Mouse (Mus musculus) liver, embryonic 15.5 days (tissue): ENCODE data around the gene Bach2. TPM values are rescaled to one million over a fixed set of nuclear protein-coding genes. Genes with fewer than 3 reads are reported as not detected.

Source experiments
- ATAC-seq: fragments of 200-750 bp; cut with Nextera tagmentation; 2 replicates; pipeline ENCODE4 v1.8.0; 2017; ENCODE audit warnings: moderate number of reproducible peaks, mild to moderate bottlenecking, moderate library complexity; ENCODE audit not compliant: insufficient read depth
- H3K27ac ChIP-seq: fragments of 300-500 bp; sonication (generic); replicated peaks from 2 replicates; pipeline ENCODE4 v1.5.1; 2015; ENCODE audit warnings: mild to moderate bottlenecking, inconsistent platforms
- H3K27me3 ChIP-seq: fragments of 300-500 bp; sonication (generic); 2 replicates; pipeline ENCODE4 v1.6.1; 2015; ENCODE audit warnings: mild to moderate bottlenecking, inconsistent platforms
- H3K36me3 ChIP-seq: fragments of 300-500 bp; sonication (generic); replicated peaks from 2 replicates; pipeline ENCODE4 v1.6.1; 2015; ENCODE audit warnings: moderate library complexity, mild to moderate bottlenecking, inconsistent platforms
- H3K4me1 ChIP-seq: fragments of 300-500 bp; sonication (generic); replicated peaks from 2 replicates; pipeline ENCODE4 v1.6.1; 2015; ENCODE audit warnings: inconsistent platforms
- H3K4me2 ChIP-seq: fragments of 300-500 bp; sonication (generic); 2 replicates; pipeline ENCODE4 v1.6.1; 2015; ENCODE audit warnings: moderate library complexity, mild to moderate bottlenecking, inconsistent platforms
- H3K4me3 ChIP-seq: fragments of 300-500 bp; sonication (generic); replicated peaks from 2 replicates; pipeline ENCODE4 v1.5.1; 2015; ENCODE audit warnings: mild to moderate bottlenecking, inconsistent platforms
- H3K9ac ChIP-seq: fragments of 300-500 bp; sonication (generic); 2 replicates; pipeline ENCODE4 v1.6.1; 2015; ENCODE audit warnings: moderate library complexity, mild to moderate bottlenecking, inconsistent platforms
- H3K9me3 ChIP-seq: fragments of 300-500 bp; sonication (generic); replicated peaks from 2 replicates; pipeline ENCODE4 v1.6.1; 2016; ENCODE audit warnings: inconsistent platforms
- WGBS: fragments of 180-500 bp; shearing (Covaris S2); methylation state at CpG from one replicate; pipeline ENCODE4 v1.1.7; 2015; ENCODE audit warnings: mixed read lengths; ENCODE audit not compliant: insufficient replicate concordance; 5-methylcytosine and 5-hydroxymethylcytosine counted together
- polyA plus RNA-seq: library from polyadenylated mRNA; unstranded; fragments of >200 nt; fragmentation: Nextera tagmentation; extraction: Ambion mirVana; gene quantifications from 2 replicates; pipeline ENCODE4 v1.2.1, GENCODE M21; 2015

Gene Bach2
- polyA plus RNA-seq, 1 experiment from 2014 or later: 1.6 TPM

GRCm38 (mm10) chr4:32561555-32562095 lies 323.0 kb downstream of the Bach2 start:
- Histone ChIP-seq H3K9ac (no peak overlapping the region), H3K36me3 (no peaks in the 10 kb centered on the region), H3K4me2 (no peak overlapping the region), H3K4me1 (peaks cover 26% of the 10 kb centered on the region), H3K9me3 (no peaks in the 10 kb centered on the region), H3K27me3 (no peaks in the 10 kb centered on the region), H3K4me3 (no peak overlapping the region), H3K27ac (peak overlapping the region; percentile 42; the same call in 1 of the 2 replicates)
- WGBS: 45% methylated on average over 12 of the region's 12 CpGs
- ATAC-seq: peak; percentile 67

GRCm38 (mm10) chr4:32562319-32563115 lies 323.9 kb downstream of the Bach2 start:
- no peak overlapping the region for H3K4me3 ChIP-seq
- no peaks in the 10 kb centered on the region for H3K36me3 ChIP-seq
- H3K4me2 ChIP-seq: no peak overlapping the region
- no peak overlapping the region for H3K9ac ChIP-seq
- WGBS: 83% methylated on average over 35 of the region's 35 CpGs
- no peak for ATAC-seq
- H3K9me3 ChIP-seq: no peaks in the 10 kb centered on the region
- H3K27me3 ChIP-seq: no peaks in the 10 kb centered on the region
- no peak overlapping the region for H3K27ac ChIP-seq
- peaks cover 26% of the 10 kb centered on the region for H3K4me1 ChIP-seq

GRCm38 (mm10) chr4:32564416-32564815 lies 325.8 kb downstream of the Bach2 start:
- no peak for ATAC-seq
- peaks cover 30% of the 10 kb centered on the region for H3K4me1 ChIP-seq
- no peaks in the 10 kb centered on the region for H3K27me3 ChIP-seq
- H3K36me3 ChIP-seq: no peaks in the 10 kb centered on the region
- H3K27ac ChIP-seq: no peak overlapping the region
- no peak overlapping the region for H3K4me3 ChIP-seq
- H3K9me3 ChIP-seq: no peaks in the 10 kb centered on the region
- no peak overlapping the region for H3K4me2 ChIP-seq
- no peak overlapping the region for H3K9ac ChIP-seq
- 63% methylated on average over 7 of the region's 7 CpGs for whole genome bisulfite sequencing

- Histone ChIP-seq H3K4me3 (no peak overlapping the region), H3K9ac (no peak overlapping the region), H3K27ac (no peak overlapping the region; the same call in 1 of the 2 replicates), H3K27me3 (no peaks in the 10 kb centered on the region), H3K9me3 (no peaks in the 10 kb centered on the region), H3K4me1 (peaks cover 35% of the 10 kb centered on the region), H3K36me3 (no peaks in the 10 kb centered on the region), H3K4me2 (no peak overlapping the region)
- WGBS: 23% methylated on average over 8 of the region's 8 CpGs
- ATAC-seq: no peak
Observed at GRCm38 (mm10) chr4:32564918-32565317, 326.3 kb downstream of the Bach2 start.

GRCm38 (mm10) chr4:32569054-32569453 lies 330.4 kb downstream of the Bach2 start:
- 53% methylated on average over 4 of the region's 4 CpGs for WGBS
- no peak overlapping the region for H3K9ac ChIP-seq
- ATAC-seq: no peak
- no peaks in the 10 kb centered on the region for H3K36me3 ChIP-seq
- H3K4me3 ChIP-seq: no peak overlapping the region
- peaks cover 23% of the 10 kb centered on the region for H3K4me1 ChIP-seq
- H3K27ac ChIP-seq: peak overlapping the region; percentile 80
- no peak overlapping the region for H3K4me2 ChIP-seq
- H3K27me3 ChIP-seq: no peaks in the 10 kb centered on the region
- no peaks in the 10 kb centered on the region for H3K9me3 ChIP-seq

GRCm38 (mm10) chr4:32569995-32570938 lies 331.7 kb downstream of the Bach2 start:
- H3K4me2 ChIP-seq: peak overlapping the region; percentile 37
- H3K27me3 ChIP-seq: no peaks in the 10 kb centered on the region
- peak overlapping the region; percentile 80 for H3K27ac ChIP-seq
- no peak overlapping the region for H3K4me3 ChIP-seq
- 52% methylated on average over 17 of the region's 17 CpGs for WGBS
- no peak overlapping the region for H3K9ac ChIP-seq
- no peaks in the 10 kb centered on the region for H3K9me3 ChIP-seq
- H3K36me3 ChIP-seq: no peaks in the 10 kb centered on the region
- H3K4me1 ChIP-seq: peaks cover 18% of the 10 kb centered on the region
- peak; percentile 30 for ATAC-seq

GRCm38 (mm10) chr4:32570939-32571317 lies 332.3 kb downstream of the Bach2 start:
- peaks cover 18% of the 10 kb centered on the region for H3K4me1 ChIP-seq
- H3K9me3 ChIP-seq: no peaks in the 10 kb centered on the region
- H3K27ac ChIP-seq: peak overlapping the region; percentile 80
- peak; percentile 72 for ATAC-seq
- no peaks in the 10 kb centered on the region for H3K27me3 ChIP-seq
- H3K9ac ChIP-seq: no peak overlapping the region
- H3K4me2 ChIP-seq: peak overlapping the region; percentile 37
- no peak overlapping the region for H3K4me3 ChIP-seq
- WGBS: 70% methylated on average over 8 of the region's 8 CpGs
- H3K36me3 ChIP-seq: no peaks in the 10 kb centered on the region

- peaks cover 18% of the 10 kb centered on the region for H3K4me1 ChIP-seq
- no peaks in the 10 kb centered on the region for H3K9me3 ChIP-seq
- 0 out of 2 replicates have a peak, but pooled peaks cover 2% of the 10 kb centered on the region for H3K36me3 ChIP-seq
- no peak overlapping the region for H3K9ac ChIP-seq
- ATAC-seq: peak; percentile 26
- no peaks in the 10 kb centered on the region for H3K27me3 ChIP-seq
- peak overlapping the region; percentile 80 for H3K27ac ChIP-seq
- no peak overlapping the region for H3K4me3 ChIP-seq
- 34% methylated on average over 3 of the region's 3 CpGs for WGBS
- H3K4me2 ChIP-seq: peak overlapping the region; percentile 19; the same call in 1 of the 2 replicates
Observed at GRCm38 (mm10) chr4:32571441-32571840, 332.8 kb downstream of the Bach2 start.

- Histone ChIP-seq H3K27me3 (no peaks in the 10 kb centered on the region), H3K9me3 (no peaks in the 10 kb centered on the region), H3K4me3 (no peak overlapping the region), H3K36me3 (0 out of 2 replicates have a peak, but pooled peaks cover 3% of the 10 kb centered on the region), H3K27ac (peak overlapping the region; percentile 80), H3K9ac (no peak overlapping the region), H3K4me1 (peaks cover 18% of the 10 kb centered on the region), H3K4me2 (no peak overlapping the region)
- WGBS: 45% methylated on average over 1 of the region's 1 CpGs
- ATAC-seq: no peak
Observed at GRCm38 (mm10) chr4:32572118-32572517, 333.5 kb downstream of the Bach2 start.

GRCm38 (mm10) chr4:32573586-32573985 lies 335.0 kb downstream of the Bach2 start:
- WGBS: 56% methylated on average over 5 of the region's 5 CpGs
- H3K9me3 ChIP-seq: no peaks in the 10 kb centered on the region
- H3K27ac ChIP-seq: no peak overlapping the region
- no peak for ATAC-seq
- H3K4me1 ChIP-seq: peaks cover 18% of the 10 kb centered on the region
- no peak overlapping the region for H3K9ac ChIP-seq
- no peaks in the 10 kb centered on the region for H3K27me3 ChIP-seq
- H3K4me3 ChIP-seq: no peak overlapping the region
- H3K4me2 ChIP-seq: no peak overlapping the region
- H3K36me3 ChIP-seq: 0 out of 2 replicates have a peak, but pooled peaks cover 3% of the 10 kb centered on the region

- Histone ChIP-seq H3K9ac (no peak overlapping the region), H3K4me3 (no peak overlapping the region), H3K27me3 (no peaks in the 10 kb centered on the region), H3K4me2 (no peak overlapping the region), H3K36me3 (0 out of 2 replicates have a peak, but pooled peaks cover 3% of the 10 kb centered on the region), H3K27ac (no peak overlapping the region), H3K4me1 (peaks cover 12% of the 10 kb centered on the region), H3K9me3 (no peaks in the 10 kb centered on the region)
- 52% methylated on average over 1 of the region's 1 CpGs for WGBS
- no peak for ATAC-seq
Observed at GRCm38 (mm10) chr4:32574604-32575003, 336.0 kb downstream of the Bach2 start.
